Mouse (Mus musculus): ENCODE data around the gene Fgd3. TPM values are rescaled to one million over a fixed set of nuclear protein-coding genes. Genes with fewer than 3 reads are reported as not detected.
A peak's percentile ranks its signal among the peaks of the same experiment; 100 is the strongest.

The Fgd3 gene
- polyA plus RNA-seq, 1 experiment from 2014 or later: 0.98 TPM

GRCm38 (mm10) chr13:49233792-49234572 is 86.1 kb downstream of the Fgd3 start:
- H3K27ac ChIP-seq: no peak overlapping the region
- no peaks in the 10 kb centered on the region for H3K36me3 ChIP-seq
- H3K9me3 ChIP-seq: no peaks in the 10 kb centered on the region
- H3K27me3 ChIP-seq (ENCODE audit: insufficient read depth, poor library complexity, severe bottlenecking): no peaks in the 10 kb centered on the region
- no peaks in the 10 kb centered on the region for H3K4me1 ChIP-seq (replicated peaks)
- H3K4me3 ChIP-seq: no peak overlapping the region
- no peak for DNase-seq (ENCODE audit: low spot score)
- WGBS: 96% methylated on average over 8 of the region's 8 CpGs

DNA sequence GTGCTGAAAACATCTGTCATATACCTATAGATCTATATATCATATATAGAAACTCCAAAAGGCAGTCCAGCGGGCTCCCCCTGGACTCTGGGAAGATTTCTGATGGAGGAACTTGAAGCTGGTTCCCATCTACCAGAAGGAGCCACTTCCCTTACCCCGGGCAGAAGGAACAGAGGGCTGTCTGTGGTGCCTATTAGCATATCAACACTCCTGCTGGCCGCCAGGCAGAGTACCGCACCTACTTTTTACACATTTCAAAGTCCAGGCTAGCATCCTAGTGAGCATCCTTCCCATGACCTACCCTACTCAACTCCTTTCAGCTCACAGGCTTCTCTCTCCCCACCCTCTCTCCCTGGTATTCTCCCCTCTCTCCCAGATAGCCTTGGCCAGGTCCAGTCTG is 94.5 kb downstream of the Fgd3 start:
- DNase-seq (ENCODE audit: low spot score): no peak
- WGBS: 17% methylated on average over 4 of the region's 4 CpGs

DNA sequence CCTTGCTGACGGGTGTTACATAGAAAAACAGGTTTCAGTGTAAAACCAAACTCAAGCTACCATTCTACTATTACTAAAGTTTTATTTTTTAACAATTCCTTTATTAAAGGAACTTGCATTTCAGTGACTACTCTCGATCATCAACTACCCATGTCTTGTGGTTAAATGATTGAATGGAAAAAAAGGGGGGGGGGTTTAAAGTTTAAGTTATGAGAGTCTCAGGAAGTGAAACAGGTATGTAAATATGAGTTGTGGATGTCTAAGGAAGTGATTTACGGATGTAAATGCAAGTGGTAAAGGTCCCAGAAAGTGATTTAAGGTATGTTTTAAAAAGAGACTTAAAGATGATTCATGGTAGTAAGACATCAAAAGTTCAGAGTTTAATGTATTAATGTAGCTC is 95.0 kb downstream of the Fgd3 start:
- peaks cover 24% of the 10 kb centered on the region for H3K27me3 ChIP-seq (ENCODE audit: insufficient read depth, poor library complexity, severe bottlenecking)
- 58% methylated on average over 3 of the region's 3 CpGs for WGBS
- H3K36me3 ChIP-seq: no peaks in the 10 kb centered on the region
- 0 out of 2 replicates have a peak, but pooled peaks cover 3% of the 10 kb centered on the region for H3K4me1 ChIP-seq (replicated peaks)
- H3K9me3 ChIP-seq: no peaks in the 10 kb centered on the region
- H3K4me3 ChIP-seq: no peak overlapping the region
- no peak overlapping the region for H3K27ac ChIP-seq
- no peak for DNase-seq (ENCODE audit: low spot score)

More for the DNA sequence above, 94.5 kb downstream of the Fgd3 start:
- no peak overlapping the region for H3K27ac ChIP-seq
- no peak overlapping the region for H3K4me3 ChIP-seq
- H3K27me3 ChIP-seq (ENCODE audit: insufficient read depth, poor library complexity, severe bottlenecking): peaks cover 24% of the 10 kb centered on the region
- no peaks in the 10 kb centered on the region for H3K36me3 ChIP-seq
- H3K9me3 ChIP-seq: no peaks in the 10 kb centered on the region
- 0 out of 2 replicates have a peak, but pooled peaks cover 3% of the 10 kb centered on the region for H3K4me1 ChIP-seq (replicated peaks)

DNA sequence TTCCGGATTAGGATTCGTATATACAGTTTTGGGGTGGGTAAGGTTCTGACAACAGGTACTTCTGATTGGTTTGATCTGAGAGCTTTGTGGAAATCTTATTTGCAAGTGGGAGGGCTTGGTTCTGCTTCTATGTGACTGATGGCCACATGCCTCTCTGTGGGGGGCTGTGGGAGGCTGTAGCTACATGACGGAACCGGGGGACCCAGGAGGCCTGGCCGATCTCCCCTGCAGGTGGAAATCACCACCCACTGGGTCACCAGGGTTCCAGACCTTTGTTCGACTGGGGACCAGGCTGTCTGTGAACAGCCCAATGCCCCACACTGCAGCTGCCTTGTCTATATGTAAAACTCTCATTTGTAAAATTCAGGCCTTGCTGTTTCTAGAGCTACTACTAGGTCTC is 95.4 kb downstream of the Fgd3 start:
- DNase-seq (ENCODE audit: low spot score): no peak
- Histone ChIP-seq H3K4me1 (replicated peaks) (0 out of 2 replicates have a peak, but pooled peaks cover 3% of the 10 kb centered on the region), H3K4me3 (no peak overlapping the region), H3K27ac (no peak overlapping the region), H3K36me3 (no peaks in the 10 kb centered on the region), H3K27me3 (ENCODE audit: insufficient read depth, poor library complexity, severe bottlenecking) (peaks cover 24% of the 10 kb centered on the region), H3K9me3 (no peaks in the 10 kb centered on the region)
- 25% methylated on average over 6 of the region's 6 CpGs for WGBS

DNA sequence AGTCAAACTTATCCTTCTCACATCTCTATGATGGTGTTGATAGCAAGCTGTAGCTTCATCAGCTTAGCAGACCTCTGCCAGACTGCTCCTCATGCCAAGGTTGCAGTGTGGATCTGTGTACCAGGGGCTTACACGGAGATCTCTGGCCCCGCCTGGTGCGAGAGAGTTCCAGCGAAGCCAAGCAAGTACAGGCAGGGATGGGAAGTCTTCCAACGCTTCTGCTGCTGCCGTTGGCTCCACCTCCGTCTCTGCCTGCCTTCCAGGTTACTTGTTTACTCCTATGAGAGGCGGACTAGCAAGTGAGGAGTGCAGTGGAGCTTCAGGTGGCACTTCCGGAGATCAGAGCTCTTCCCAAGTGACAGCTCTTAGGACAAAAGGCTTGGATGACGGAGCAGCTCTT is 95.8 kb downstream of the Fgd3 start:
- no peak for DNase-seq (ENCODE audit: low spot score)
- Histone ChIP-seq H3K9me3 (no peaks in the 10 kb centered on the region), H3K36me3 (no peaks in the 10 kb centered on the region), H3K4me3 (no peak overlapping the region), H3K27me3 (ENCODE audit: insufficient read depth, poor library complexity, severe bottlenecking) (peaks cover 24% of the 10 kb centered on the region), H3K27ac (no peak overlapping the region), H3K4me1 (replicated peaks) (0 out of 2 replicates have a peak, but pooled peaks cover 3% of the 10 kb centered on the region)
- WGBS: 16% methylated on average over 10 of the region's 10 CpGs

GRCm38 (mm10) chr13:49220912-49221311 is 99.2 kb downstream of the Fgd3 start:
- no peak for DNase-seq (ENCODE audit: low spot score)
- WGBS: 22% methylated on average over 5 of the region's 5 CpGs
- Histone ChIP-seq H3K36me3 (no peaks in the 10 kb centered on the region), H3K9me3 (no peaks in the 10 kb centered on the region), H3K4me1 (replicated peaks) (peaks cover 19% of the 10 kb centered on the region), H3K27me3 (ENCODE audit: insufficient read depth, poor library complexity, severe bottlenecking) (peaks cover 50% of the 10 kb centered on the region), H3K27ac (no peak overlapping the region), H3K4me3 (no peak overlapping the region)

DNA sequence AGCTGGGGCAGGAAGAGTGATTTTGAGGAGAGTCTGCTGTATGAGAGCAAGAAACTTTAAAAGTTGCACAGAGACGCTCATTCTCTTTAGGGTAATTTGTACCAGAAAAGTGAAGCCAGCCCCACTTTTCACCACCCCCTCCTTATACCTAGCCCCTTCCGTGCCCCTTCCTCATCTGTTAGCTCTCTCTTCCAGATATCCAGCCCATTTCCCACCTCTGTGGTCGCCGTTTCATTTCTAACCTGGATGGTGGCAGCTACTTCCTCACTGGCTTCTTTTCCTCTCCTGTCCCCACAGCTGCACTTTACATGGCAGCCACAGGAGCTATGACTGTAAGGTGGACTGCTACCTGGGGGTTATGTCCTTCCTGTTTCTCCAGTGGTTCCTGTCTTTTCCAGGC is 100.7 kb downstream of the Fgd3 start:
- WGBS: 88% methylated on average over 4 of the region's 4 CpGs
- no peaks in the 10 kb centered on the region for H3K9me3 ChIP-seq
- H3K4me1 ChIP-seq (replicated peaks): peaks cover 27% of the 10 kb centered on the region

GRCm38 (mm10) chr13:49218651-49219050 is 101.5 kb downstream of the Fgd3 start:
- H3K36me3 ChIP-seq: no peaks in the 10 kb centered on the region
- H3K27ac ChIP-seq: no peak overlapping the region
- no peaks in the 10 kb centered on the region for H3K9me3 ChIP-seq
- peaks cover 50% of the 10 kb centered on the region for H3K27me3 ChIP-seq (ENCODE audit: insufficient read depth, poor library complexity, severe bottlenecking)
- no peak overlapping the region for H3K4me3 ChIP-seq
- 69% methylated on average over 3 of the region's 3 CpGs for WGBS
- no peak for DNase-seq (ENCODE audit: low spot score)
- peaks cover 26% of the 10 kb centered on the region for H3K4me1 ChIP-seq (replicated peaks)

More for the DNA sequence above, 100.7 kb downstream of the Fgd3 start:
- no peak overlapping the region for H3K27ac ChIP-seq
- no peak overlapping the region for H3K4me3 ChIP-seq
- peaks cover 50% of the 10 kb centered on the region for H3K27me3 ChIP-seq (ENCODE audit: insufficient read depth, poor library complexity, severe bottlenecking)
- DNase-seq (ENCODE audit: low spot score): no peak
- H3K36me3 ChIP-seq: no peaks in the 10 kb centered on the region

DNA sequence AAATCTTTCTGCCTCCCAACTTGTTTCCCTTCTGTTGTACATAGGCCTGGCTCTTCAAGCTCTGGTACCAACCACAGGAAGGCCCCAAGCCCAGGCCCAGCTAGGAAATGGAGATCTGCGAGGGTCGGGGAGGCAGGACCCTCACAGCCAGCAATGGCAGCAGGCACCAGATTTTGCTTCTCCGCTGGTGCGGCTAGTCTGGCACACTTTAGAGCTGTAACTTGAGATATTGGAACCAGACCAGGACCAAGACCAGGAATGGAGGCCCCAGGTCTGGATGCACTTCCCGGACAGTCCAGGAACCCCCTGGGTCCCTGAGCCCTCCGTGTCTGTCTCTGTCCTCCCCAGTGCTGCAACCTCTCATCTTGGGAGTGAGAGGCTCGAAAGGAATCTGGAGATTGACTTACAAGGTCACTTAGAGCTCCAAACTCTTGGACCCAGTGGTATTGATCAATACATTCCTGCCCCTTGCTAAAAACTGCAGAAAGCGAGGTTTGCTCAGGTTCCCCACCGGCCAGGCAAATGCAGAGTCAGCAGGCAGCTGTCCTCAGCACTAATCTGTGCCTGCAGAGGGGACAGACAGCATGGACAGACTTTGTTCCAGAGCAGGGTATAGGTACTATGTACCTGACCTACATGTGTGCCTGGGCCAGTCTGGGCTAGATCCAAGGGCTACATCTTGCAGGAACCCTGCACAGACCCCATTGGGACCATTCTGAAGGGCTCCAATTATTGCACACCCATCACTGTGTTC is 103.1 kb downstream of the Fgd3 start:
- DNase-seq (ENCODE audit: low spot score): no peak
- Histone ChIP-seq H3K4me1 (replicated peaks) (peaks cover 36% of the 10 kb centered on the region), H3K27me3 (ENCODE audit: insufficient read depth, poor library complexity, severe bottlenecking) (peaks cover 50% of the 10 kb centered on the region), H3K27ac (no peak overlapping the region), H3K9me3 (no peaks in the 10 kb centered on the region), H3K4me3 (0 out of 2 replicates have a peak overlapping the region, but pooled peaks have one; percentile 85), H3K36me3 (no peaks in the 10 kb centered on the region)
- 49% methylated on average over 9 of the region's 9 CpGs for WGBS

DNA sequence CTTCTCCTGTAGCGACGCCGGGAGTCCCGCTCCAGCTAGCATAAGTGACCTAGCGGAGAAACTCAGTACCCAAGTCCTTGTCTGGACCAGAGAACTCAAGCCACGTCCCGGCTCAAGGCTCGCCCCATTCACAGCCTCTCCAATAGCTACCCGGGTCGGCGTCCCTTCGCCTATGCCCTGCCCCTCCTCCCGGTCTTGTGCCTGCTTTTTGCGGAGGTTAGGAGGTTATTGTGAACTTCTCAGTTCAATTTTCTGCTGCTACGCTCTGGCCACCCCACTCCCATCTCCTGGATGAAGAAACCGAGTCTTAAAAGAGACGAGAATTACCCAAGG is 103.9 kb downstream of the Fgd3 start:
- peak overlapping the region; percentile 87 for H3K27ac ChIP-seq
- H3K4me1 ChIP-seq (replicated peaks): peaks cover 44% of the 10 kb centered on the region
- no peaks in the 10 kb centered on the region for H3K9me3 ChIP-seq
- WGBS: 2% methylated on average over 17 of the region's 17 CpGs
- H3K36me3 ChIP-seq: no peaks in the 10 kb centered on the region
- H3K4me3 ChIP-seq: peak overlapping the region; percentile 85
- H3K27me3 ChIP-seq (ENCODE audit: insufficient read depth, poor library complexity, severe bottlenecking): peaks cover 50% of the 10 kb centered on the region
- DNase-seq (ENCODE audit: low spot score): no peak

GRCm38 (mm10) chr13:49215504-49216219 is 104.4 kb downstream of the Fgd3 start, which contains the start of gene Card19:
Gene Card19, minus strand, starts transcription at chr13:49216037.
- H3K36me3 ChIP-seq: no peaks in the 10 kb centered on the region
- DNase-seq (ENCODE audit: low spot score): peak; percentile 92
- H3K27ac ChIP-seq: peak within 1 kb of the TSS; percentile 87
- H3K4me1 ChIP-seq (replicated peaks): peaks cover 49% of the 10 kb centered on the region
- no peaks in the 10 kb centered on the region for H3K9me3 ChIP-seq
- WGBS: under 1% methylated on average over 78 of the region's 78 CpGs
- H3K27me3 ChIP-seq (ENCODE audit: insufficient read depth, poor library complexity, severe bottlenecking): peaks cover 50% of the 10 kb centered on the region
- peak within 1 kb of the TSS; percentile 85 for H3K4me3 ChIP-seq

DNA sequence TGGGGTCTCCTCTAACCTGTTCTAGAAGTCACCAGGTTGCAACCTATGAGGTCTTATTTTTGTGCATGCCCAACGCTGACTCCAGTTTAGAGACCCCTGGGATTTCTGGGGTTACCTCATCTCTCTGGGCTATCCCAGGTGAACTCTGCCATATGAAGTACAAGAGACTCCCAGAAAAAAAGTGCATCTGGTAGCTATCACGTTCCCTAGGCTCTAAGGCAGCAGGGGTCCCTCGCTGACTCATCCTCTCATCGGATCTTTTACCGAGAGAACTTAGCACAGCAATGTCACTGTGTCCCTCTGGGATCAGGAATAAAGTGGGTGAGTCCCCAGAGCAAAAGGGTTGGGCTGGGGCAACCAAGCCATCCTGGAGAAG is 105.0 kb downstream of the Fgd3 start:
- peaks cover 50% of the 10 kb centered on the region for H3K27me3 ChIP-seq (ENCODE audit: insufficient read depth, poor library complexity, severe bottlenecking)
- H3K4me1 ChIP-seq (replicated peaks): peaks cover 49% of the 10 kb centered on the region
- H3K36me3 ChIP-seq: no peaks in the 10 kb centered on the region
- peak overlapping the region; percentile 87 for H3K27ac ChIP-seq
- H3K4me3 ChIP-seq: peak overlapping the region; percentile 85
- WGBS: 13% methylated on average over 5 of the region's 5 CpGs
- no peak for DNase-seq (ENCODE audit: low spot score)
- no peaks in the 10 kb centered on the region for H3K9me3 ChIP-seq
